Mouse (Mus musculus) ES-Bruce4 (cell line): ENCODE results near the gene Gpsm1. TPM values are rescaled to one million over a fixed set of nuclear protein-coding genes. Genes with fewer than 3 reads are reported as not detected.
A peak's percentile ranks its signal among the peaks of the same experiment; 100 is the strongest.

ENCODE experiments used
- H3K27ac ChIP-seq: 2 replicates; pipeline ENCODE4 v1.5.1; 2012; ENCODE audit warnings: low read length, inconsistent platforms; ENCODE audit not compliant: insufficient read depth
- H3K27me3 ChIP-seq: 2 replicates; pipeline ENCODE4 v1.6.1; 2012; ENCODE audit warnings: mild to moderate bottlenecking, low read length, inconsistent platforms; ENCODE audit not compliant: control insufficient read depth, poor library complexity, insufficient read depth, severe bottlenecking
- H3K36me3 ChIP-seq: 2 replicates; pipeline ENCODE4 v1.6.1; 2012; ENCODE audit warnings: inconsistent platforms, mild to moderate bottlenecking, low read length, moderate library complexity; ENCODE audit not compliant: control insufficient read depth, poor library complexity, insufficient read depth, severe bottlenecking
- H3K4me1 ChIP-seq: one replicate; pipeline ENCODE4 v1.8.1; 2011; ENCODE audit warnings: low read length; ENCODE audit not compliant: control insufficient read depth, insufficient read depth
- H3K4me3 ChIP-seq: 2 replicates; pipeline ENCODE4 v1.5.1; 2011; ENCODE audit warnings: low read depth, mild to moderate bottlenecking, low read length
- H3K9ac ChIP-seq: 2 replicates; pipeline ENCODE4 v1.6.1; 2012; ENCODE audit warnings: low read depth, mild to moderate bottlenecking, inconsistent platforms; ENCODE audit not compliant: poor library complexity, severe bottlenecking
- H3K9me3 ChIP-seq: replicated peaks from 2 replicates; pipeline ENCODE4 v1.6.1; 2012; ENCODE audit warnings: mild to moderate bottlenecking, low read length, inconsistent platforms; ENCODE audit not compliant: control insufficient read depth, poor library complexity, insufficient read depth, severe bottlenecking
- CTCF ChIP-seq: IDR thresholded peaks from one replicate; pipeline ENCODE4 v1.8.1; 2011; ENCODE audit warnings: low read depth, low read length
- EP300 ChIP-seq: IDR thresholded peaks from 2 replicates; pipeline ENCODE4 v1.6.1; 2011; ENCODE audit warnings: low read depth, low read length; ENCODE audit not compliant: insufficient read depth
- POLR2A ChIP-seq: IDR thresholded peaks from one replicate; pipeline ENCODE4 v1.8.1; 2011; ENCODE audit warnings: low read length; ENCODE audit not compliant: insufficient read depth
- polyA plus RNA-seq: library from polyadenylated mRNA; stranded (reverse); fragments of >200 nt; gene quantifications from 2 replicates; pipeline ENCODE4 v1.2.4, GENCODE M21; 2011; ENCODE audit warnings: low read depth; ENCODE audit not compliant: missing spikeins, insufficient read depth, insufficient read length

Gene Gpsm1
- polyA plus RNA-seq: 16.3 and 16.5 TPM in 2 replicates

DNA sequence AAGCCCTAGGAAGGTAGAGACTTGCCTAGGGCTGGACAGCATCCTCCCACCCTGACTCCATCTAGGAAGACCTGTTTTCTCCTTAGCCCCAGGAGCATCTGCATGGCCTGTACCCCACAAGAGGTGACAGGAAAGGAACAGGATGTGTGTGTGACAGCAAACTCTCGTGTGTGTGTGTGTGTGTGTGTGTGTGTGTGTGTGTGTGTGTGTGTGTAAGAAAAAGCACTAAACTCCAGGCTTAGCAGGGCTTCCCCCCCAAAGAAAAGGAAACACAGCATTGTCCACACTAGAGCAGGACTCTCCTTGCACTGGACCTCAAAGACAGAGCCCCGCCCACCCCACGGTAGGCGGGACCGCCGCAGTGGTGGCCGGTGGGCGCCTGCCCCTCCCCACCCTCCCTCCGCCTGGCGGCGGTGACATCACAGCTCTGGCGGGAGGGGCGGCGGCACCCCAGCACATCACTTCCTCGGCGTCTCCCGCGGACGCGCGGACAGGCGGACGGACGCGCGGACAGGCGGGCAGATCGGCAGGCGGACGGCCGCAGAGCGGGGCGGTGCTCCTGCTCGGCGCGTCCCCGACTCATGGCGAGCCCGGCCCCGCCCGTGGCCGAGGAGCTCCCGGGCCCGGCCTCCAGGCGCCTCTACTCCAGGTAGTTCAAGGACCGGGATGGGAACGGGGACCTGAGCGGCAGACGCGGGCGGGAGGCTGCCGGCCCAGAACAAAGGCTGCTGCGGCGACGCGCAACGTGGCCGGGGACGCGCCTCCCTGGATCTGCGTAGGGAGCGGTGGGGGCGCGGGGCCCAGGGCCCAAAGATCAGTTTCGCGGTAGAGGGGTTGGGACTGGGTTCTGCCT is at the start of gene Gpsm1:
Gene Gpsm1 (plus strand): TSS at position 444 of the 853 bp plus-strand sequence.
- Histone ChIP-seq H3K4me3 (peak within 1 kb of the TSS; percentile 73), H3K9ac (peak within 1 kb of the TSS; percentile 83), H3K27ac (no peak within 1 kb of the TSS), H3K9me3 (no peaks in the 10 kb centered on the region), H3K27me3 (no peaks in the 10 kb centered on the region), H3K36me3 (no peaks in the 10 kb centered on the region), H3K4me1 (peaks cover 2% of the 10 kb centered on the region)
- TF ChIP-seq CTCF (no peak), POLR2A (no peak), EP300 (no peak)

DNA sequence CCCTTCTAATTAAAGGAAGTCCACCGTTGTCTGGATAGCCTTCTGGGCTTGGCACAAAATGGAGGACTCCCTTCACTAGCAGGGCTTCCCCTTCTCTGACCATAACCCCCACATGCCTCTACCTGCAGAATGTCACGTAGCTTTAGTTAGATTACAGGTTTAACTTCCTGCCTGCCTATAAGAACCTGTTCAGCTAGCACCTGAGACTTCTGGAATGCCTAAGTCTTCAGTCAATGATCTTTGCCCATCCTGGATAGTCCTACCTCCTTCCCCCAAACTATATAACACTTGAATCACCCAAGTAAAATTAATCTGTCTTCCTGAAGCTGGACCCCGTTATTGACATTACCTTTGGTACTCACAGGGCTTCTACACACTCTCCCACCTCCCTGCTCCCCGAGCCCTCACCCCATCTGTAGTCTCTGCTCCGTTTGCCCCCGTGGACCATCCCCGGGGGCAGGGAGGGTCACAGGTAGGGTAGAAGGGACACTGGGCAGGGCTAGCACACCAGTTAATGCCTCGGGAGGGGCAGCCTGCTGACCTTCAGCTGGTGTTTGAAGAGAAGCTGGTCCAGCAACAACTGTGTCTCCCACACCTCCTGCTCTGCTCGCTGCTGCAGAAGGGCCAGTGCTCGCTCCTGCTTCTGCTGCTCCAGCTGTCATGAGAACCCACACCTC is 49.1 kb upstream of the Gpsm1 start:
- no peak overlapping the region for H3K4me3 ChIP-seq
- H3K4me1 ChIP-seq: no peaks in the 10 kb centered on the region
- TF ChIP-seq POLR2A: no peak
- TF ChIP-seq CTCF: no peak
- TF ChIP-seq EP300: no peak
- H3K36me3 ChIP-seq: no peaks in the 10 kb centered on the region
- H3K27me3 ChIP-seq: no peaks in the 10 kb centered on the region
- no peak overlapping the region for H3K9ac ChIP-seq
- H3K9me3 ChIP-seq: no peaks in the 10 kb centered on the region
- H3K27ac ChIP-seq: no peak overlapping the region

DNA sequence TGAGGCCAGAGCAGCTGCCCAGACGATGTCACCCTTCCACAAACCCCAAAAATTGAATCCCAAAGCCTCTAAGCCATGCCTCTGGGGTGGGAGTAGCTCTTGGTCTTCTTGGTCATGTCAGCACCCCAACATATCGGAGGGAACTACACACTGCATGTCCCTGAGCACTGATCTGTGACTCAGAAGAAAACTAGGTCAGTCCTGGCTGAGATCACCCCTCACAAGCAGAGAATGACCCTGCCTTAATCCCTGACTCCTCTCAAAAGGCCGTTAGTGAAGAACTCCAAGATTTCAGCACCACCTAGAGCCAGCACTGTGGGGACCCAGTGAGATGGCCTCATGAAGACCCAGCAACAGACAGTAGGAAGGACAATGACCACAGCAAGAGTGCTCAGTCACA is 47.1 kb upstream of the Gpsm1 start:
- Histone ChIP-seq H3K36me3 (no peaks in the 10 kb centered on the region), H3K9me3 (no peaks in the 10 kb centered on the region), H3K27me3 (no peaks in the 10 kb centered on the region), H3K9ac (no peak overlapping the region), H3K4me3 (no peak overlapping the region), H3K27ac (no peak overlapping the region), H3K4me1 (no peaks in the 10 kb centered on the region)
- TF ChIP-seq POLR2A (no peak), CTCF (no peak), EP300 (no peak)

DNA sequence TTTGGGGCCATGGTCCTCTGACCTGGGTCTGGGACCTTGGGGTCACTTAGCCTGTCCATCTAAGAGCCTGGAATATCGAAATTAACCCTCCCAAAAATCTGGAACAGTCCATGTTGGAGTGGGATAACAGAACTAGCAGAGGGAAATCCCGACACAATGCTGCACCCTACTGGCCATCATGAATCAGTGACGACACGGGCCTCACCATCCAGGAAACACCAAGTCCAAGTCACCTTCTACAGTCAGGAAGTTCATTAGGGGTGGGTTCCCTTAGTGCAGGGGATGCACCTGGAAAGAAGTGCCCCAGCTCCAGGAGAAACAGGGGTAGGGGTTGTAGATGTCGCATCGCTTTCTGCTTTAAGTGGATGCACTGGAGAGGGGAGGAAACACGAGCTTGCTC is 41.7 kb upstream of the Gpsm1 start:
- Histone ChIP-seq H3K4me1 (peaks cover 2% of the 10 kb centered on the region), H3K9me3 (no peaks in the 10 kb centered on the region), H3K9ac (no peak overlapping the region), H3K36me3 (no peaks in the 10 kb centered on the region), H3K27ac (no peak overlapping the region), H3K4me3 (no peak overlapping the region), H3K27me3 (no peaks in the 10 kb centered on the region)
- peak; percentile 83 for TF ChIP-seq CTCF
- TF ChIP-seq EP300: no peak
- TF ChIP-seq POLR2A: no peak

DNA sequence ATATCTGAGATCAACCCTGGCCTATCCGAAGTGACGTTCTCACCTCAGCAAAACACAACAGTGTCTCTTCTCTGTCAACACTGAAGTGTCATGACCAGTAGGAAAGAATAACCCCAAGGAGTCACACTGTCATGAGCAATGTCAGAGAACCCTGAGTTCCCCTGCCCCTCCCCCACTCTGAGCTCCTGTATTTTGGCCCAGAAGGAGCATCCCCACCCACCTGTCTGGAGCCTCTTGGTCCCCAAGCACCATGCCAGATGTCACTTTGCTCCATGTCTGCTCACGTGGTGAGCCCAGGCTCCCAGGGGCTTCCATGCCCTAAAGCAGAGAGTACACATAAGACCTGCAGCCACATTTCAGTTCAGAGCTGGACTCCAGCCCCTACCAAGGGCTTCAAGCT is 35.6 kb upstream of the Gpsm1 start:
- H3K9ac ChIP-seq: no peak overlapping the region
- H3K9me3 ChIP-seq: no peaks in the 10 kb centered on the region
- H3K4me3 ChIP-seq: no peak overlapping the region
- TF ChIP-seq POLR2A (no peak), EP300 (no peak), CTCF (no peak)
- no peaks in the 10 kb centered on the region for H3K4me1 ChIP-seq
- no peaks in the 10 kb centered on the region for H3K36me3 ChIP-seq
- H3K27ac ChIP-seq: no peak overlapping the region
- H3K27me3 ChIP-seq: no peaks in the 10 kb centered on the region

DNA sequence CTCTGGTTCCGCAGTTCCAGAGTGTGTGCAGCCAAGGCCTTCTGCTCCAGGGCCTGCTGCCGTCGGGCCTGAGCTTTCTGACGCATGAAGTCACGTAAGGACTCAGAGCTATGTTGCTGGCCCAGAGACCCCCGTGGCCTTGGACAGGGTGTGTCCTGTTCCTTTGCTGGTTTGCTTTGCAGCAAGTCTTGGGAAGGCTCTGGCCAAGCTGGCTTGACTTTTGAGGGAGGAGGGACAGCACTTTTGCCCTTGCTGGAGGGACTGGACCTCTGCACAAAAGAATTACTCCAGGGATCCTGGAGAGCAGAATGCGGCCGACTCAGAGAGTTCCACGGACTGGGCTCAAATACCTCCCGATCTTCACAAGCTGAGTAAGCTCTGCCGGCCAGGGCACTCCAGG is 34.7 kb upstream of the Gpsm1 start:
- TF ChIP-seq POLR2A (no peak), CTCF (no peak), EP300 (no peak)
- H3K9ac ChIP-seq: no peak overlapping the region

More for the DNA sequence above, 34.7 kb upstream of the Gpsm1 start:
- Histone ChIP-seq H3K4me1 (no peaks in the 10 kb centered on the region), H3K27ac (no peak overlapping the region), H3K4me3 (no peak overlapping the region), H3K36me3 (no peaks in the 10 kb centered on the region), H3K27me3 (no peaks in the 10 kb centered on the region), H3K9me3 (no peaks in the 10 kb centered on the region)
